16 mouse cellular contexts compared by ENCODE assay signal in the genomic region with DNA sequence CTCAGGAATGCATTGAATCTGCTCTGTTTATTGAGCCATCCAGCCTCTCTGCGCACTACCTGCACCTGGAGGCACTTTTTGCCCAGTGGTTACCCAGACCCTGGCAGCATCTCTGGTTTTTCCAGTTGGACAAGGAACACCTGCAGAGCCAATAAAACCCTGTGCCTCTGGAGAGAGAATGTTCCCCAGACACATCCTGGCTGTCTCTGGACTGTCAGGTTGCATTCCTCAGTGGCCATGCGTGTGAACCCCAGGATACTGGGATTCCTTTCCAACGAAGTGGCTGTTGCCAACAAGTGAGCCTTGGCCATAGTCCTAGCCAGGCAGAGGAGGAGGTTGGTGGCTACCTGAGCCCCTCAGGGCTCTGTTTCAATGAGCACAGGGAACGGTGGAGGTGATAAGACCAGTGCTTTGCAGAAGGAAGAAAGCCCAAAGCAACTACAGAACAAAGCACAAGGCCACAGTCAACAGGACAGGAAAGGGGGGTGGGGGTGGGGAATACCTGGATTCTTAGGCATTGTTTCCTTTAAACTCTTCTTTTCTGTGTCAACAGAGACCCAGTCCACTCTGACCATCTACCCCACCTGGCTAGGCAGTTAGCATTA. TPM values are rescaled to one million over a fixed set of nuclear protein-coding genes. Genes with fewer than 3 reads are reported as not detected.
DNase-seq lines count a peak whose midpoint lies in the region.
"Had no signal": no experiment of that assay in that cellular context is flagged by ENCODE, and none has a peak within 500 bp of the region (broad histone marks: within the 10 kb centered on the region; RNA-seq: fewer than 3 reads in every experiment).

No protein-coding gene starts in this region.

- peak; percentile 15 for DNase-seq in embryo, embryonic 10 days (ENCODE audit: low spot score)
- DNase-seq in embryo, embryonic 10.5 days (ENCODE audit: low spot score), result no peak
- DNase-seq in ovary, postnatal 14 days (ENCODE audit: low spot score), result peak; percentile 9
- DNase-seq in ovary, postnatal 10 days (ENCODE audit: low spot score), result no peak
- DNase-seq in lung, postnatal 25 days (ENCODE audit: low spot score), result peak; percentile 56
- DNase-seq in urinary bladder, postnatal 36 days (ENCODE audit: low spot score in 2 of 2), result peak; percentile 53 to 63
- DNase-seq in frontal cortex, postnatal 25 days (ENCODE audit: low spot score in 2 of 2), result no peak
- no peak for DNase-seq in layer of hippocampus, postnatal 25 days (ENCODE audit: extremely low spot score in 1 of 2, low spot score in 1 of 2)
- DNase-seq: cerebellum, adult 8-10 months; gastrocnemius, adult 2 months; heart, postnatal 14 days; midbrain, embryonic 14.5 days; spleen, adult 18-20 months; thymus, postnatal 36 days had no signal

RNA-seq across cellular contexts. Expression of gene Tmprss2, which starts 22.0 kb away (rescaled TPM):
- not detected for total RNA-seq in layer of hippocampus, postnatal 25 days (2021)
- total RNA-seq: heart, adult 8-10 months; hindbrain, postnatal 0 days had no signal

Comparison
In these comparisons a context has a peak if more than half of its experiments do, and no peak if none do; other contexts are left out.
1. DNase-seq: peak in embryo, embryonic 10 days (single experiment), ovary, postnatal 14 days (single experiment), lung, postnatal 25 days (single experiment) and urinary bladder, postnatal 36 days (2 of 2); none in embryo, embryonic 10.5 days (single experiment), ovary, postnatal 10 days (single experiment), frontal cortex, postnatal 25 days (0 of 2) and layer of hippocampus, postnatal 25 days (0 of 2).